In genomic region chr4:126967241-126967863, GRCm38 (mm10) we compare ENCODE assay signal across 8 mouse cellular contexts. TPM values are rescaled to one million over a fixed set of nuclear protein-coding genes. Genes with fewer than 3 reads are reported as not detected.
DNase-seq lines count a peak whose midpoint lies in the region; ATAC-seq and TF ChIP-seq lines count a peak whose summit lies in the region.

No protein-coding gene starts in this region.

- H3K9me3 ChIP-seq in intestine, postnatal 0 days (ENCODE audit: control insufficient read depth): no peaks in the 10 kb centered on the region
- no peaks in the 10 kb centered on the region for H3K9me3 ChIP-seq in liver, embryonic 16.5 days (replicated peaks; ENCODE audit: control insufficient read depth, low read length)
- H3K9me3 ChIP-seq in neural tube, embryonic 11.5 days (ENCODE audit: control insufficient read depth, low read length): no peaks in the 10 kb centered on the region

- TF ChIP-seq CTCF in intestine, postnatal 0 days (IDR thresholded peaks at IDR 0.05; ENCODE audit: low read depth): no peak

- DNase-seq in urinary bladder, adult 2 months (ENCODE audit: low spot score): peak; percentile 20
- DNase-seq in urinary bladder, postnatal 10 days (ENCODE audit: low spot score): no peak
- DNase-seq in cerebellum, postnatal 14 days: peak; percentile 39 to 54
- DNase-seq in gastrocnemius, postnatal 36 days: peak; percentile 3 to 17
- peak; percentile 39 for DNase-seq in neural tube, embryonic 11.5 days (ENCODE audit: low spot score)
- DNase-seq in yolk sac, embryonic 10.5 days (ENCODE audit: low spot score): peak; percentile 68

- peak overlapping the region; percentile 74 for H3K4me2 ChIP-seq in intestine, postnatal 0 days (replicated peaks; ENCODE audit: low read depth)
- H3K4me2 ChIP-seq in liver, embryonic 16.5 days (ENCODE audit: low read depth, low read length): peak overlapping the region; percentile 78
- peak overlapping the region; percentile 59 for H3K4me2 ChIP-seq in neural tube, embryonic 11.5 days (ENCODE audit: low read depth)

- 0% methylated on average over 11 of the region's 53 CpGs for WGBS in intestine, postnatal 0 days
- 3% methylated on average over 27 of the region's 53 CpGs for WGBS in liver, embryonic 16.5 days (ENCODE audit: insufficient replicate concordance)
- WGBS in neural tube, embryonic 11.5 days: under 1% methylated on average over 11 of the region's 53 CpGs

- 0 out of 2 replicates have a peak, but pooled peaks cover 2% of the 10 kb centered on the region for H3K4me1 ChIP-seq in intestine, postnatal 0 days (replicated peaks; ENCODE audit: control insufficient read depth, insufficient read depth, low read length)
- H3K4me1 ChIP-seq in liver, embryonic 16.5 days (ENCODE audit: control insufficient read depth, low read depth, low read length): peaks cover 5% of the 10 kb centered on the region
- no peaks in the 10 kb centered on the region for H3K4me1 ChIP-seq in neural tube, embryonic 11.5 days (ENCODE audit: control insufficient read depth, insufficient read depth, low read length)

- peak; percentile 31 for ATAC-seq in intestine, postnatal 0 days
- peak; percentile 23 for ATAC-seq in liver, embryonic 16.5 days (ENCODE audit: low read depth)
- ATAC-seq in neural tube, embryonic 11.5 days (ENCODE audit: insufficient read depth, low FRiP score, low TSS enrichment): peak; percentile 54

- intact Hi-C loops in gastrocnemius, postnatal 36 days (cut with DNase I): no loop called here

- no peaks in the 10 kb centered on the region for H3K36me3 ChIP-seq in intestine, postnatal 0 days (ENCODE audit: control insufficient read depth, insufficient read depth)
- no peaks in the 10 kb centered on the region for H3K36me3 ChIP-seq in liver, embryonic 16.5 days (ENCODE audit: control insufficient read depth, insufficient read depth)
- H3K36me3 ChIP-seq in neural tube, embryonic 11.5 days (ENCODE audit: control insufficient read depth, insufficient read depth, low read length): no peaks in the 10 kb centered on the region

- no peaks in the 10 kb centered on the region for H3K27me3 ChIP-seq in intestine, postnatal 0 days (replicated peaks; ENCODE audit: control insufficient read depth, insufficient read depth, low read length)
- H3K27me3 ChIP-seq in liver, embryonic 16.5 days (ENCODE audit: control insufficient read depth, insufficient read depth, low read depth, low read length): no peaks in the 10 kb centered on the region
- no peaks in the 10 kb centered on the region for H3K27me3 ChIP-seq in neural tube, embryonic 11.5 days (ENCODE audit: control insufficient read depth, insufficient read depth, low read length)

- peak overlapping the region; percentile 97 for H3K9ac ChIP-seq in intestine, postnatal 0 days (ENCODE audit: low read depth, low read length)
- peak overlapping the region; percentile 88 for H3K9ac ChIP-seq in liver, embryonic 16.5 days (ENCODE audit: low read depth, low read length)
- peak overlapping the region; percentile 93 for H3K9ac ChIP-seq in neural tube, embryonic 11.5 days (ENCODE audit: low read length)

- H3K4me3 ChIP-seq in intestine, postnatal 0 days (ENCODE audit: low read depth, low read length): peak overlapping the region; percentile 95
- peak overlapping the region; percentile 84 for H3K4me3 ChIP-seq in liver, embryonic 16.5 days (ENCODE audit: low read depth, low read length)
- H3K4me3 ChIP-seq in neural tube, embryonic 11.5 days (ENCODE audit: low read depth, low read length): peak overlapping the region; percentile 92

- peak overlapping the region; percentile 93 for H3K27ac ChIP-seq in intestine, postnatal 0 days (ENCODE audit: low read depth, low read length)
- H3K27ac ChIP-seq in liver, embryonic 16.5 days (ENCODE audit: low read length): peak overlapping the region; percentile 76
- peak overlapping the region; percentile 95 for H3K27ac ChIP-seq in neural tube, embryonic 11.5 days (ENCODE audit: low read depth, low read length)

RNA-seq across cellular contexts. Expression of gene Zmym4, which starts 0.6 kb away (rescaled TPM):
- 12.3 and 15.3 TPM in 2 replicates for polyA plus RNA-seq in urinary bladder, adult 2 months (2012; rRNA removed)
- 10 to 100 TPM; 13.8 to 15.9 TPM for total RNA-seq in gastrocnemius, postnatal 36 days (2021)
- polyA plus RNA-seq in intestine, postnatal 0 days (2015; fragmentation: Nextera tagmentation; extraction: Ambion mirVana): 6.0 and 7.1 TPM in 2 replicates
- polyA plus RNA-seq in liver, embryonic 16.5 days (2015; fragmentation: Nextera tagmentation; extraction: Ambion mirVana): 3.1 and 3.2 TPM in 2 replicates
- polyA plus RNA-seq in neural tube, embryonic 11.5 days (2014; fragmentation: Nextera tagmentation; extraction: Ambion mirVana): 24.2 and 30.4 TPM in 2 replicates

RNA-seq across cellular contexts. Expression of gene Sfpq, which starts 53.8 kb away (rescaled TPM):
- 52.3 and 88.8 TPM in 2 replicates for polyA plus RNA-seq in urinary bladder, adult 2 months (2012; rRNA removed)
- total RNA-seq in gastrocnemius, postnatal 36 days (2021): 10 to 100 TPM; 46.7 to 58.7 TPM
- polyA plus RNA-seq in intestine, postnatal 0 days (2015; fragmentation: Nextera tagmentation; extraction: Ambion mirVana): 56.3 and 59.0 TPM in 2 replicates
- 20.3 and 21.6 TPM in 2 replicates for polyA plus RNA-seq in liver, embryonic 16.5 days (2015; fragmentation: Nextera tagmentation; extraction: Ambion mirVana)
- 155 and 163 TPM in 2 replicates for polyA plus RNA-seq in neural tube, embryonic 11.5 days (2014; fragmentation: Nextera tagmentation; extraction: Ambion mirVana)
